Mouse (Mus musculus) liver, embryonic 16.5 days (tissue): ENCODE data around the gene Sh3bgrl2. TPM values are rescaled to one million over a fixed set of nuclear protein-coding genes. Genes with fewer than 3 reads are reported as not detected.

Experiments
- ATAC-seq: fragments of 200-750 bp; cut with Nextera tagmentation; 2 replicates; pipeline ENCODE4 v1.8.0; 2017; ENCODE audit warnings: low read depth, mild to moderate bottlenecking, moderate number of reproducible peaks, moderate library complexity
- H3K27ac ChIP-seq: fragments of 300-500 bp; sonication (generic); 2 replicates; pipeline ENCODE4 v1.5.1; 2014; ENCODE audit warnings: mild to moderate bottlenecking, low read length
- H3K27me3 ChIP-seq: fragments of 300-500 bp; sonication (generic); 2 replicates; pipeline ENCODE4 v1.6.1; 2014; ENCODE audit warnings: low read depth, low read length, mixed read lengths; ENCODE audit not compliant: control insufficient read depth, insufficient read depth
- H3K36me3 ChIP-seq: fragments of 300-500 bp; sonication (generic); 2 replicates; pipeline ENCODE4 v1.6.1; 2014; ENCODE audit warnings: mild to moderate bottlenecking; ENCODE audit not compliant: control insufficient read depth, insufficient read depth
- H3K4me1 ChIP-seq: fragments of 300-500 bp; sonication (generic); 2 replicates; pipeline ENCODE4 v1.6.1; 2014; ENCODE audit warnings: low read depth, low read length, mixed read lengths; ENCODE audit not compliant: control insufficient read depth
- H3K4me2 ChIP-seq: fragments of 300-500 bp; sonication (generic); 2 replicates; pipeline ENCODE4 v1.6.1; 2014; ENCODE audit warnings: low read depth, low read length, mixed read lengths
- H3K4me3 ChIP-seq: fragments of 300-500 bp; sonication (generic); 2 replicates; pipeline ENCODE4 v1.5.1; 2014; ENCODE audit warnings: low read depth, mild to moderate bottlenecking, low read length
- H3K9ac ChIP-seq: fragments of 300-500 bp; sonication (generic); 2 replicates; pipeline ENCODE4 v1.6.1; 2014; ENCODE audit warnings: low read depth, low read length
- H3K9me3 ChIP-seq: fragments of 300-500 bp; sonication (generic); replicated peaks from 2 replicates; pipeline ENCODE4 v1.6.1; 2016; ENCODE audit warnings: low read length; ENCODE audit not compliant: control insufficient read depth
- WGBS: fragments of 180-500 bp; shearing (Covaris S2); extraction: QIAGEN DNeasy Blood & Tissue Kit; methylation state at CpG from one replicate; pipeline ENCODE4 v1.1.7; 2014; ENCODE audit not compliant: insufficient replicate concordance; 5-methylcytosine and 5-hydroxymethylcytosine counted together
- polyA plus RNA-seq: library from polyadenylated mRNA; unstranded; fragments of >200 nt; fragmentation: Nextera tagmentation; extraction: Ambion mirVana; gene quantifications from 2 replicates; pipeline ENCODE4 v1.2.1, GENCODE M21; 2015

Sh3bgrl2 gene
- polyA plus RNA-seq, 1 experiment from 2014 or later, result 13.9 TPM

GRCm38 (mm10) chr9:83663981-83664897, 116.1 kb downstream of the Sh3bgrl2 start:
- Histone ChIP-seq H3K4me1 (no peaks in the 10 kb centered on the region), H3K27ac (no peak overlapping the region), H3K9ac (no peak overlapping the region), H3K9me3 (no peaks in the 10 kb centered on the region), H3K36me3 (no peaks in the 10 kb centered on the region), H3K27me3 (no peaks in the 10 kb centered on the region), H3K4me2 (peak overlapping the region; percentile 37), H3K4me3 (peak overlapping the region; percentile 17; the same call in 1 of the 2 replicates)
- 36% methylated on average over 24 of the region's 33 CpGs for WGBS
- no peak for ATAC-seq

DNA sequence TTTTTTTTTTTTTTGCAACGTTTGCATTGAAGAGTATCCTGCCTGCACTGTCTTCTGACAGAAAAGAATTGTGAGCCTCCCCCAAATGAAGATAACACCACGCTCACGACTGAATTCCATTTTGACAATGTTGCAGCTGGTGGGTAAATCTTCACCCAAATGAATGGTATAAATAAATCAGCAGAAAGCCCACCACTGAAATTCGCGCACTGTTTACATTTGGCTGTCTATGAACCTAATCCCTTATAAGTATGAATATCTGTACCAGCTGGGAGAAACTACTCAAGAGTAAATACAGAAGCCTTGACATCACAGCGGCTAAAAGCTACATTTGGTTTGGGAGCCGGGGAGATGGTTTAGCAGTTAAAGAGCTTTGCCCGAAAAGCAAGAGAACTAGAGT, 116.8 kb downstream of the Sh3bgrl2 start:
- no peaks in the 10 kb centered on the region for H3K9me3 ChIP-seq
- no peaks in the 10 kb centered on the region for H3K4me1 ChIP-seq
- no peak overlapping the region; the same call in 1 of the 2 replicates for H3K4me2 ChIP-seq
- no peaks in the 10 kb centered on the region for H3K27me3 ChIP-seq
- no peaks in the 10 kb centered on the region for H3K36me3 ChIP-seq
- no peak overlapping the region for H3K9ac ChIP-seq
- H3K27ac ChIP-seq, result no peak overlapping the region
- ATAC-seq, result no peak
- H3K4me3 ChIP-seq, result no peak overlapping the region
- WGBS, result 56% methylated on average over 8 of the region's 8 CpGs

DNA sequence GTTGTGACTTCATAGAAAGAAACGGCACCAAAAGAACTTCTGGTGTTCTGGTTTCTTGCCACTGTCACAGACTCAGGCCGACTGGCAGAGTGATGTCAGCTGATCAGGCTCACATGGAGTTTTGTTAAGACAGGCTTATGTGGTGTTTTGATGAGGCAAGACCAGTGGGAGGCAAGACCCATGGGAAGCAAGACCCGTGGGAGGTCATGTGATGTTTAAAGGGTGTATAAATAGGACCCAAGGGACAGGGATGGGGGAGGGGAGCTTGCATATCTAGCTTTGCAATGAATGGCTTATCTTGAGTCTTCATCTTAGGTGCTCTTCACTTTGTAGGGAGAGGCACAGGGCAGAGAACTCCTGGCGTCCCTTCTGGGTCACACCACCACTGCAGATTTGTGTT, 118.9 kb downstream of the Sh3bgrl2 start:
- no peak for ATAC-seq
- 41% methylated on average over 4 of the region's 4 CpGs for WGBS
- Histone ChIP-seq H3K9me3 (no peaks in the 10 kb centered on the region), H3K4me1 (no peaks in the 10 kb centered on the region), H3K4me3 (no peak overlapping the region), H3K27me3 (no peaks in the 10 kb centered on the region), H3K27ac (no peak overlapping the region), H3K36me3 (no peaks in the 10 kb centered on the region), H3K9ac (no peak overlapping the region), H3K4me2 (no peak overlapping the region)

GRCm38 (mm10) chr9:83679626-83680025, 131.5 kb downstream of the Sh3bgrl2 start:
- H3K4me2 ChIP-seq, result no peak overlapping the region
- WGBS, result 47% methylated on average over 3 of the region's 3 CpGs
- no peak for ATAC-seq

GRCm38 (mm10) chr9:83681661-83682655, 133.8 kb downstream of the Sh3bgrl2 start:
- WGBS, result 51% methylated on average over 12 of the region's 12 CpGs
- H3K36me3 ChIP-seq, result no peaks in the 10 kb centered on the region
- no peak overlapping the region for H3K9ac ChIP-seq
- no peak overlapping the region for H3K27ac ChIP-seq
- H3K9me3 ChIP-seq, result no peaks in the 10 kb centered on the region
- ATAC-seq, result no peak
- no peak overlapping the region for H3K4me3 ChIP-seq
- H3K4me2 ChIP-seq, result no peak overlapping the region
- no peaks in the 10 kb centered on the region for H3K4me1 ChIP-seq
- no peaks in the 10 kb centered on the region; the same call in 1 of the 2 replicates for H3K27me3 ChIP-seq

More at GRCm38 (mm10) chr9:83679626-83680025, 131.5 kb downstream of the Sh3bgrl2 start:
- no peaks in the 10 kb centered on the region for H3K4me1 ChIP-seq
- H3K27ac ChIP-seq, result no peak overlapping the region
- H3K27me3 ChIP-seq, result no peaks in the 10 kb centered on the region
- no peaks in the 10 kb centered on the region for H3K9me3 ChIP-seq
- H3K36me3 ChIP-seq, result no peaks in the 10 kb centered on the region
- no peak overlapping the region for H3K9ac ChIP-seq
- no peak overlapping the region for H3K4me3 ChIP-seq

- H3K27ac ChIP-seq, result no peak overlapping the region
- H3K9ac ChIP-seq, result no peak overlapping the region
- H3K27me3 ChIP-seq, result no peaks in the 10 kb centered on the region; the same call in 1 of the 2 replicates
- H3K4me3 ChIP-seq, result no peak overlapping the region
- H3K9me3 ChIP-seq, result no peaks in the 10 kb centered on the region
- no peak for ATAC-seq
- H3K4me1 ChIP-seq, result no peaks in the 10 kb centered on the region
- 26% methylated on average over 18 of the region's 18 CpGs for WGBS
- no peaks in the 10 kb centered on the region for H3K36me3 ChIP-seq
- no peak overlapping the region for H3K4me2 ChIP-seq
These were observed 138.5 kb downstream of the Sh3bgrl2 start for GRCm38 (mm10) chr9:83686511-83687100.

DNA sequence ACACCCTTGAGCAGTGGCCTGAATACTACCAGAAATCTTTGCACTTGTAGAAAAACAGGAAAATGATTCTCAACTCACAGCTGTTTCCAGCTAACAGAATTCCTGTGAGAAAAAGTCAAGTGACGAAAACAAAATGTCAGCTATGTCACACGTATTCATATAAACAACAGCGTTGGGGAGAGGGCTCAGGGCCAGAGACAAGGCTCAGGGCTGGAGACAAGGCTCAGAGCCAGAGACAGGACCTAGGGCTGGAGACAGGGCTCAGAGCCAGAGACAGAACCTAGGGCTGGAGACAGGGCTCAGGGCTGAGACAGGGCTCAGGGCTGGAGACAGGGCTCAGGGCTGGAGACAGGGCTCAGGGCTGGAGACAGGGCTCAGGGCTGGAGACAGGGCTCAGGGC, 139.8 kb downstream of the Sh3bgrl2 start:
- Histone ChIP-seq H3K9ac (no peak overlapping the region), H3K9me3 (no peaks in the 10 kb centered on the region), H3K36me3 (no peaks in the 10 kb centered on the region), H3K4me1 (no peaks in the 10 kb centered on the region), H3K27ac (no peak overlapping the region), H3K4me2 (no peak overlapping the region), H3K27me3 (no peaks in the 10 kb centered on the region; the same call in 1 of the 2 replicates), H3K4me3 (no peak overlapping the region)
- 44% methylated on average over 3 of the region's 3 CpGs for WGBS
- ATAC-seq, result no peak
